Mouse (Mus musculus) heart, embryonic 14.5 days (tissue): Measurements from ENCODE around the gene Ccdc36. TPM values are rescaled to one million over a fixed set of nuclear protein-coding genes. Genes with fewer than 3 reads are reported as not detected.

Experiments
- polyA plus RNA-seq: library from polyadenylated mRNA; unstranded; fragments of >200 nt; fragmentation: Nextera tagmentation; extraction: Ambion mirVana; gene quantifications from 2 replicates; pipeline ENCODE4 v1.2.1, GENCODE M21; 2014

Gene Ccdc36
- polyA plus RNA-seq, 1 experiment from 2014 or later: 0.88 TPM

Other genes with a start within 250 kb of the Ccdc36 start
- gene Bsn, start 238.1 kb downstream of the Ccdc36 start, polyA plus RNA-seq: 0.09 and 0.16 TPM in 2 replicates
- 143 and 146 TPM in 2 replicates for gene Dag1, start 164.5 kb downstream of the Ccdc36 start, polyA plus RNA-seq
- gene Nicn1, start 138.1 kb downstream of the Ccdc36 start, polyA plus RNA-seq: 26.5 and 29.1 TPM in 2 replicates
- 10.4 and 11.2 TPM in 2 replicates for gene Amt, start 131.6 kb downstream of the Ccdc36 start, polyA plus RNA-seq
- 229 and 289 TPM in 2 replicates for gene Rhoa, start 122.4 kb downstream of the Ccdc36 start, polyA plus RNA-seq
- gene Tcta, start 122.3 kb downstream of the Ccdc36 start, polyA plus RNA-seq: 36.5 and 39.4 TPM in 2 replicates
- gene Gpx1, start 89.6 kb downstream of the Ccdc36 start, polyA plus RNA-seq: 694 and 725 TPM in 2 replicates
- gene Usp4, start 80.6 kb downstream of the Ccdc36 start, polyA plus RNA-seq: 88.6 and 90.1 TPM in 2 replicates
- 0.43 TPM in 2 replicates for gene 1700102P08Rik, start 35.7 kb downstream of the Ccdc36 start, polyA plus RNA-seq
- gene BC048562, start 8.0 kb upstream of the Ccdc36 start, polyA plus RNA-seq: not detected in 2 replicates
- gene Ccdc71, start 32.0 kb upstream of the Ccdc36 start, polyA plus RNA-seq: 31.0 and 31.9 TPM in 2 replicates
- gene Klhdc8b, start 33.1 kb upstream of the Ccdc36 start, polyA plus RNA-seq: 87.0 and 94.7 TPM in 2 replicates
- gene Lamb2, start 51.3 kb upstream of the Ccdc36 start, polyA plus RNA-seq: 38.9 and 41.5 TPM in 2 replicates
- gene Usp19, start 62.1 kb upstream of the Ccdc36 start, polyA plus RNA-seq: 54.4 and 57.0 TPM in 2 replicates
- 62.8 and 78.8 TPM in 2 replicates for gene Qars, start 79.2 kb upstream of the Ccdc36 start, polyA plus RNA-seq
- 85.1 and 91.9 TPM in 2 replicates for gene Qrich1, start 88.3 kb upstream of the Ccdc36 start, polyA plus RNA-seq
- 94.2 and 97.5 TPM in 2 replicates for gene Impdh2, start 131.8 kb upstream of the Ccdc36 start, polyA plus RNA-seq
- gene Ndufaf3, start 138.9 kb upstream of the Ccdc36 start, polyA plus RNA-seq: 74.3 and 78.1 TPM in 2 replicates
- gene Dalrd3, start 141.4 kb upstream of the Ccdc36 start, polyA plus RNA-seq: 71.8 and 71.9 TPM in 2 replicates
- gene Wdr6, start 150.3 kb upstream of the Ccdc36 start, polyA plus RNA-seq: 39.8 and 46.9 TPM in 2 replicates
- 16.1 and 20.6 TPM in 2 replicates for gene P4htm, start 169.2 kb upstream of the Ccdc36 start, polyA plus RNA-seq
- gene Arih2, start 220.9 kb upstream of the Ccdc36 start, polyA plus RNA-seq: 33.5 and 34.8 TPM in 2 replicates
- gene Slc25a20, start 233.6 kb upstream of the Ccdc36 start, polyA plus RNA-seq: 50.2 and 65.3 TPM in 2 replicates